Mouse (Mus musculus) megakaryocyte, embryonic 14.5 days (primary cell): Measurements from ENCODE around the gene Dab1. TPM values are rescaled to one million over a fixed set of nuclear protein-coding genes. Genes with fewer than 3 reads are reported as not detected.

Source experiments
- H3K27me3 ChIP-seq: replicated peaks from 2 replicates; pipeline ENCODE3; 2012; ENCODE audit warnings: inconsistent platforms
- H3K36me3 ChIP-seq: replicated peaks from 2 replicates; pipeline ENCODE3; 2012; ENCODE audit warnings: low read length, inconsistent platforms, mixed read lengths
- H3K4me1 ChIP-seq: 2 replicates; pipeline ENCODE4 v1.6.1; 2012; ENCODE audit warnings: inconsistent platforms
- H3K4me3 ChIP-seq: replicated peaks from 2 replicates; pipeline ENCODE3; 2012; ENCODE audit warnings: moderate library complexity, mild to moderate bottlenecking, inconsistent platforms
- H3K9me3 ChIP-seq: 2 replicates; pipeline ENCODE4 v1.6.1; 2012; ENCODE audit warnings: inconsistent platforms
- FLI1 ChIP-seq: IDR thresholded peaks from 2 replicates; pipeline ENCODE4 v1.6.1; 2012; ENCODE audit warnings: low read length, inconsistent platforms, mixed read lengths
- GATA1 ChIP-seq: IDR thresholded peaks from 3 replicates; pipeline ENCODE4 v1.6.1; 2012; ENCODE audit warnings: mixed read lengths, low read length, inconsistent platforms, borderline replicate concordance
- polyA plus RNA-seq: library from polyadenylated mRNA; stranded (reverse); fragments of >175 nt; gene quantifications from 2 replicates; pipeline ENCODE4 v1.2.3, GENCODE M21; 2012; ENCODE audit warnings: low replicate concordance; ENCODE audit not compliant: insufficient read depth

The Dab1 gene
- polyA plus RNA-seq, 1 experiment = not detected

DNA sequence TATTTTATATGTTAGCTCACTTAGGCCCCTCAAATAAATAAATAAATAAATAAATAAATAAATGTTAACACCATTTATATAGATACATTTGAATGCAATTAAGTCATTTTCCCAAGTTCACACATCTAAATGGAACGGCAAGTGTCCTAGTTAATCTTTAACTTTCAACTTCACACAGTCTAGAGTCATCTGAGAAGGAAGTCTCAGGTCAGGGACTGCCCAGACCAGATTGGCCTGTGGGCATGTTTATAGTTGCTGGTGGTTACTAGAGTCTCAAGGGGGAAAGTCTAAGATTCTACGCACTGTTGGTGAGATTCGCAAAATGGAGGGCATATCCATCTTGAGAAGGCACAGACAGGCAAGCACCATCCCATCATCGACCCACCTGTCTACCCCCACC lies 96.4 kb downstream of the Dab1 start:
- Histone ChIP-seq H3K4me1 (no peaks in the 10 kb centered on the region), H3K4me3 (no peak overlapping the region), H3K27me3 (no peaks in the 10 kb centered on the region), H3K9me3 (peaks cover 41% of the 10 kb centered on the region), H3K36me3 (no peaks in the 10 kb centered on the region)
- TF ChIP-seq GATA1 (no peak), FLI1 (no peak)

DNA sequence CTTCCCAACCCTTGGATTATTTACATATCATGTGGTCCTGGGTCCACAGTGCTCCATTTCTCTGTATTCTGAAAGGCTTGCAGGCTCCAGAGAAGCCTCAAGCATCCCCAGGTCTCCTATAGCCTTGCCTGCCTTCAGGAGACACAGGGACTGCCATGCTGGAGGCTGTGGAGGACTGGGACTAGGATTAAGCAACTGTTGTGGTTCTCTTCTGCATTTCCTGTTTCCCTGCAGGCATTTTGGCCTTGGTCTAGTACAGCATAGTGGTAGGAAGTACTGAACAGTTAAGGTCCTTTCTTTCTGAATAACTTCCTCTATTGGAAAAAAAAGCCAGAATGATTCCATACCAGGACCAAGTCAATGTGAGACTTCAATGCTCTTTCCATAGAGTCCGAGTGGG lies 103.6 kb downstream of the Dab1 start:
- Histone ChIP-seq H3K4me1 (no peaks in the 10 kb centered on the region), H3K36me3 (no peaks in the 10 kb centered on the region), H3K27me3 (no peaks in the 10 kb centered on the region), H3K9me3 (peaks cover 27% of the 10 kb centered on the region), H3K4me3 (no peak overlapping the region)
- no peak for TF ChIP-seq FLI1
- no peak for TF ChIP-seq GATA1

DNA sequence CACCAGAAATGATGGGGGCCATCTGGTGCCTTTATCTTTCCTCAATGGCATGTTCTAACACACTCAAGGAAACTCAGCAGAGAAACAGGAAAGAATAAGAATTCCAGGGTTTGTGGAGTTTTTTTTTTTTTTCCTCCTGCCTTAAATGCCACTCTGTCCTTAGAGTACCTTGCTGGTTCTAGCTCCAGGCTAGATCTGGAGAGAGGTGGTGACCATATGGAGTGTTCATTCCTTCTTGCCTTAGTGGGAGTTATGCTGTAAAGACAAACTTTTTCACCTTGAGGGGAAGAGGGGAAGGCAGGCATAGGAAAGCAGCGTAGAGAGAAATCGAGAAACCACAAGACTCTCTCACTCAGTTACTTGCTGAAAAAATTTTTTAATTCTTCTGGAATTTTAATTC lies 107.3 kb downstream of the Dab1 start:
- Histone ChIP-seq H3K36me3 (no peaks in the 10 kb centered on the region), H3K4me1 (no peaks in the 10 kb centered on the region), H3K4me3 (no peak overlapping the region), H3K27me3 (no peaks in the 10 kb centered on the region), H3K9me3 (peaks cover 10% of the 10 kb centered on the region; the same call in 1 of the 2 replicates)
- no peak for TF ChIP-seq FLI1

DNA sequence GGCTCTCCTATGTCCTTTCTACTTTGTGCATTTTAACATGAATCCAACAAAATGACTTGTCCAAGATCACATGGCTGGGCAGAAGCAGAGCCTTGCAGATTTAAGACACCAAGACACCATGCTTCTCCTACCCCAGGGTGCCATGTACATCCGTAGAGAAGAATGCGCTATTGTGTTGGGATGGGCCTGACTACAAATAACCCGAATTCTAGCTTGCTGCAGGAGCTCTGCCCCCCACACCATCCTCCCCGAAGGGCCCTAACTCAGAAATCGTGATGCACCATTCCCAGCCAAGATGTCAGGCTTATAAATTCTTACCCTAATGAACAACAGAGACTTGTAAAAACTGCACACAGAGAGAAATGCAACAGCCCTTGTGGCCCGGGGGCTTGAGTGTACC lies 118.0 kb downstream of the Dab1 start:
- no peak for TF ChIP-seq FLI1
- TF ChIP-seq GATA1 = no peak
- no peaks in the 10 kb centered on the region for H3K36me3 ChIP-seq
- H3K4me1 ChIP-seq = no peaks in the 10 kb centered on the region
- no peaks in the 10 kb centered on the region for H3K27me3 ChIP-seq
- H3K9me3 ChIP-seq = peaks cover 51% of the 10 kb centered on the region
- no peak overlapping the region for H3K4me3 ChIP-seq

DNA sequence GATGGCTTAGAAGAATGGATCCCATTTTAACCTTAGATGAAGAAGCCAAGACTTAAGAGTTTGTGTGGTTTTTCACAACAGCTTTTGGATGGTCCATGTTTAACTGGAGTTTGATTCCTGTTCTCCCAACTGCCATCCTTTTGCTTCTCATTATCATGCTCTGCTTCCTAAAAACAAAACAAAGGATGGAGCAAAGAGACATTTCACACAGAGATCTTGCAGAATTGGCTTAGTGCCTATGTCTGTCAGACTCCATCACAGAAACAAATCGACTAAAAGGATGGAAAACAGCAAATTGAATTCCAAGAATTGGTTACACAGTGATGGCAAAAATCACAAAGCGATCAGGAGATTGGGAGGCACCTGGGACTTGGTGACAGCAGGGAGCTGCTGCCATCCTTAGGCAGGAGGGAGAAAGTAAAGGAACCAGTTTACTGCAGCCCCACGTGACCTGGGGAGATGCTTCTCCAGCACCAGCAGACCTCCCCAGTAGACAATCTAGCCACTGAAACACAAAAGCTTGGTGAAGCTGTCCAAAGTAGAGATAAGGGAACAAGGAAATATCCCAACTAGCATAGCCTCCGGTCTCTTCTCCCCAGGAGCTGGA lies 132.2 kb downstream of the Dab1 start:
- TF ChIP-seq FLI1 (no peak), GATA1 (no peak)
- peaks cover 22% of the 10 kb centered on the region for H3K9me3 ChIP-seq
- no peak overlapping the region for H3K4me3 ChIP-seq
- H3K4me1 ChIP-seq = no peaks in the 10 kb centered on the region
- no peaks in the 10 kb centered on the region for H3K36me3 ChIP-seq
- no peaks in the 10 kb centered on the region for H3K27me3 ChIP-seq

DNA sequence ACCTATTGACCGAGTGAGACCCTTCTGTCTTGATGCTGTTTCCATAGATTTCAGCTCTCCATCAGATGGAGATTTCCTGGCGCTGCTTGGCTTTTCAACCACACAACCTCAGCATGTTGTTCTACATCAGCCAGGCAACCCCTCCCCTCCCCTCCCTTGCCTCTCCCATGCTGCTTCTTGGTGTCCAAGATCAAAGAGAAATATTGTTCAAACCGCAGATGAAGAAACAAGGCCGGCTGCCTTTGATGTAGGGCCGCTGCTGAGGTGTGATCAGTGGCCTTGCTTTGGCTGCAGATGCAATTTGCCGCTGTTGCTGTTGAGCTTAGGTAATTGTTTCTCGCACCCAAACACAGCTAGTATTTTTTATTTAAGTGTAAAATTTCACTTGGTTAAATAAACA lies 135.4 kb downstream of the Dab1 start:
- no peak overlapping the region for H3K4me3 ChIP-seq
- H3K9me3 ChIP-seq = peaks cover 25% of the 10 kb centered on the region
- no peaks in the 10 kb centered on the region for H3K36me3 ChIP-seq
- TF ChIP-seq FLI1 (no peak), GATA1 (no peak)
- H3K27me3 ChIP-seq = no peaks in the 10 kb centered on the region
- no peaks in the 10 kb centered on the region for H3K4me1 ChIP-seq

DNA sequence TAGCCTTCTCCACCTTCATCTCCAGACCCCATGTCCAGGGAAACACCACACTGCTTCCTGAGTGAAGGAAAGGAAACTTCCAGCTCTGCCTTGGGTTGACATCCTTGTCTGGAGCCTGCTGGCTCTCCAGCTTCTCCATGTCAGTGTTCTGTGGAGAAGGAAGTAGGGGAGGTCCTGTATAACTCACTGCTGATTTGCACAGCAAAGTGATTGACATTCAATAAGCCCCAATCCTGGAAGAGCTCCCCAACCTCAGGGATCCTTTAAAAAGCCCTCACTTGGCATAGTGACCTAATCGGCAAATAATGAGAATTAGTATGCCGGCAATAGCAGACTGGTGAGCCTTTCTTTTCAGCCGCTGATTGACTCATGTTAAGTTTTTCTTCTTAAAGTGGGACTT lies 138.1 kb downstream of the Dab1 start:
- H3K9me3 ChIP-seq = peaks cover 33% of the 10 kb centered on the region
- no peak overlapping the region for H3K4me3 ChIP-seq

DNA sequence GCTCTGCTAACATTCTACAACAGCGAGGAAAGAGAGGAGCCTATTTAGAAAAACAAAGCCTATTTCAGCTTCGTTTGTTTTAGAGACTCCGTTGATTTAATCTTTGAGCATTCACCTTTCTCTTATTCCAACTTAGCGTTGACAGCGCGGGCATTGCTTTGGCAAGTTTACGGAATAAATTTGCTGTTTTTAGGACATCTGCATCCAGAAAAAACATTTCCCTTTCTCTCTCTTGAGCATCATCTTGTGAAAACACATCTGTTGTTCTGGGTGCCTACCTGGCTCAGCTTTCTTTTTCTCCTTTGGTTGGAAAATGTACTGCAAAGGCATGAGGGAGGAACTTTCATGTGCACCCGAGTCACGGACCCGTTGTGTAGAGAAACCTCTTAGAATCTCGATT lies 143.3 kb downstream of the Dab1 start:
- TF ChIP-seq GATA1 (no peak), FLI1 (no peak)
- H3K9me3 ChIP-seq = peaks cover 21% of the 10 kb centered on the region
- H3K4me3 ChIP-seq = no peak overlapping the region
- no peaks in the 10 kb centered on the region for H3K36me3 ChIP-seq
- H3K4me1 ChIP-seq = no peaks in the 10 kb centered on the region
- no peaks in the 10 kb centered on the region for H3K27me3 ChIP-seq

More for the DNA sequence above, 138.1 kb downstream of the Dab1 start:
- Histone ChIP-seq H3K4me1 (no peaks in the 10 kb centered on the region), H3K27me3 (no peaks in the 10 kb centered on the region), H3K36me3 (no peaks in the 10 kb centered on the region)
- TF ChIP-seq GATA1 (no peak), FLI1 (no peak)

DNA sequence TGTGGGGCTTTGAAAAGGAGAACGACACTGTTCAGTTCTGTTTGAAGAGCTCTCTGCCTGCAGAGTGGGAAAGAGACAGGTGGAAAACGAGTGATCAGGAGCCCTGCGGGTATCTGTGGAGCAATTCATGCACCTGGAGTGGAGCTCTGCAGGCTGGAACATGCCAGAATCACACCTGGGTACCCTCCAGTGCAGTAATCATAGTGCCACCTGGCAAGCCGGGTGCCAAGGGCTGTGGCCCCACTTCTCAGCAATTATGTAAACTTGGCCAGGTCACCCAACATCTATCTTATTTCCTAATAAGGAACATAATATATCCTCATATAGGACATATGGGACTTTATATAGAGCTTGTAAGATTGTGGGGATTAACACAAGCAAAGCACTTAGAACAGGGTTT lies 156.6 kb downstream of the Dab1 start:
- no peaks in the 10 kb centered on the region for H3K4me1 ChIP-seq
- no peaks in the 10 kb centered on the region for H3K36me3 ChIP-seq
- peaks cover 9% of the 10 kb centered on the region for H3K9me3 ChIP-seq
- no peaks in the 10 kb centered on the region for H3K27me3 ChIP-seq
- no peak for TF ChIP-seq GATA1
- TF ChIP-seq FLI1 = no peak
- H3K4me3 ChIP-seq = no peak overlapping the region

DNA sequence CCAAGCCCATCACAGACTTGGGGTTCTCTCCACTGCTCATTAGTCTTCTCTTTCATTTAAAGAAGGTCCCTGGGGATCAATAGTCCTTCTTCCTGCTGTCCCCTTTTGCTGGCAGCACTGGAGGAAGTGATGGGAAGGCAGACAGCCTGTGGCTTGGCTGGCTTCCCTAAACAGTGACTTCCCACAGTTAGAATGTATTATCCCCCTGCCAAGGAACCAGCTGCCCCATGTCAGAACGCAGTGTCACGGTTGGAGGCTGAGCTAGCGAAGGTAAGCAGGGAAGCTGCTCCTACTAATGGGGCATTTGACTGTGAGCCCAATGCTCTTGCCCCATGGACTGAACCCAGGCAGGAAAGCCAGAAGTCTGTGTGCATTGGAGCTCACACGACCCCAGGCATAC lies 162.2 kb downstream of the Dab1 start:
- peaks cover 37% of the 10 kb centered on the region for H3K9me3 ChIP-seq
- TF ChIP-seq FLI1 (no peak), GATA1 (no peak)
- peak overlapping the region; percentile 28 for H3K4me3 ChIP-seq
- no peaks in the 10 kb centered on the region for H3K36me3 ChIP-seq
- no peaks in the 10 kb centered on the region for H3K27me3 ChIP-seq
- H3K4me1 ChIP-seq = no peaks in the 10 kb centered on the region

DNA sequence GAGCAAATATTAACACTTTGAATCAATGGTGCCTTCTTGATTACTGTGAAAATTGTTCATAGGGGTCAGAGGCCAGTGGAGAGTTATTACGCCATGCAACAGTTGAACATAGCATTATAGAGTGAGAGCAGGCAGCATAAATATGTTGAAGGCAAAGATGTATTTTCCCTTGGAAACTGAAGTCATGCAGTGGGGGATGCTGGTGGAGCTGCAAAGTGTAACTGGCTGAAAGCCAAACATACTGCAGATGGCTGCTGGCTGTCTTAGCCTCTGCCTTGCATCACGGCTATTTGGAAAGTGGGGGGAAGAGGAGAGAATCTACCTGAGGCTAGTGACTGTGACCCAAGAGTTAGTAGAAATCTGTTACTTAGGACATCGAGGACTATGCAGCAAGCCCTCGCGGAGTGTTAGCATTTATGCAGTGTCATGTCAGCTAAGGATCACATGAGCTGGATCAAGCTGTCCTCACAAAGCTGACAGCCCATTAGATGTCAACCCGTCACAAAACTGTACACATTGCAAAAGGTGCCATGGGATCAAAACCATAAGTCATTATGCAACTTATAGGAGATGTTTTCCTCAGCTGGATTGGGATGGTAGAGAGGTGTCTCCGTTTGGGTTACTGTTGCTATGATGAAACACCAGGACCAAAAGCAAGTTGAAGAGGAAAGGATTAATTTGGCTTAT lies 164.5 kb downstream of the Dab1 start:
- Histone ChIP-seq H3K36me3 (no peaks in the 10 kb centered on the region), H3K9me3 (peaks cover 43% of the 10 kb centered on the region), H3K4me1 (no peaks in the 10 kb centered on the region), H3K27me3 (no peaks in the 10 kb centered on the region), H3K4me3 (no peak overlapping the region)
- TF ChIP-seq FLI1 (no peak), GATA1 (no peak)
